Mouse (Mus musculus) mesoderm, embryonic 11.5 days (tissue): Measurements from ENCODE around the gene Ddah2.

ENCODE experiments used
- DNase-seq: peaks from one replicate; pipeline ENCODE4 v3.0.0-alpha.2; 2012; ENCODE audit warnings: low read depth, low spot score

Ddah2 gene

GRCm38 (mm10) chr17:35050126-35050750 lies 8.6 kb upstream of the Ddah2 start:
- DNase-seq: peak; percentile 61

- peak; percentile 89 for DNase-seq
Measured at GRCm38 (mm10) chr17:35051156-35052086, 7.4 kb upstream of the Ddah2 start.

GRCm38 (mm10) chr17:35052271-35052798 lies 6.5 kb upstream of the Ddah2 start:
- no peak for DNase-seq

GRCm38 (mm10) chr17:35055691-35056495 lies 2.9 kb upstream of the Ddah2 start:
- DNase-seq: no peak

- DNase-seq: no peak
Measured at GRCm38 (mm10) chr17:35057090-35057489, 1.7 kb upstream of the Ddah2 start.

GRCm38 (mm10) chr17:35058316-35058715 lies 519 bp upstream of the Ddah2 start:
- no peak for DNase-seq

GRCm38 (mm10) chr17:35060071-35060470 lies 1.2 kb downstream of the Ddah2 start:
- DNase-seq: no peak

GRCm38 (mm10) chr17:35060737-35061297 lies 2.0 kb downstream of the Ddah2 start:
- no peak for DNase-seq

- no peak for DNase-seq
Measured at GRCm38 (mm10) chr17:35061299-35061698, 2.5 kb downstream of the Ddah2 start.

- DNase-seq: no peak
Measured at GRCm38 (mm10) chr17:35063466-35063865, 4.6 kb downstream of the Ddah2 start.

- no peak for DNase-seq
Measured at GRCm38 (mm10) chr17:35064378-35064877, 5.6 kb downstream of the Ddah2 start.

GRCm38 (mm10) chr17:35064951-35065947 lies 6.4 kb downstream of the Ddah2 start, which contains the start of gene Ly6g6c:
Ly6g6c (plus strand) TSS chr17:35065388.
- DNase-seq: peak; percentile 59

GRCm38 (mm10) chr17:35066084-35066483 lies 7.2 kb downstream of the Ddah2 start, which contains the start of gene Mpig6b:
Mpig6b (minus strand) TSS chr17:35066184.
- DNase-seq: no peak

- no peak for DNase-seq
Measured at GRCm38 (mm10) chr17:35068213-35068914, 9.5 kb downstream of the Ddah2 start.

GRCm38 (mm10) chr17:35070556-35071229 lies 11.9 kb downstream of the Ddah2 start:
- DNase-seq: no peak

- DNase-seq: no peak
Measured at GRCm38 (mm10) chr17:35071454-35071853, 12.6 kb downstream of the Ddah2 start.

- no peak for DNase-seq
Measured at GRCm38 (mm10) chr17:35074097-35074496, 15.3 kb downstream of the Ddah2 start.

GRCm38 (mm10) chr17:35076507-35077176 lies 17.8 kb downstream of the Ddah2 start, which contains the start of gene Ly6g6e:
Ly6g6e (plus strand) TSS chr17:35076902.
- no peak for DNase-seq
